Mouse (Mus musculus) liver, adult 2 months (tissue): ENCODE data around the gene Pithd1.

ENCODE experiments used
- CTCF ChIP-seq: fragments of 200-500 bp; IDR thresholded peaks from 2 replicates; pipeline ENCODE4 v1.5.1; 2011; ENCODE audit warnings: low read depth, low read length, control low read depth
- POLR2A ChIP-seq: fragments of 200-500 bp; IDR thresholded peaks from 2 replicates; pipeline ENCODE4 v1.6.1; 2011; ENCODE audit warnings: low read length, control low read depth; ENCODE audit not compliant: insufficient read depth; ENCODE audit errors: extremely low read depth

GRCm38 (mm10) chr4:135948142-135948541 lies 38.9 kb downstream of the Pithd1 start:
- no peak for TF ChIP-seq POLR2A
- TF ChIP-seq CTCF: no peak
